Mouse (Mus musculus) midbrain, postnatal 0 days (tissue): ENCODE measurements around the gene Phyh. TPM values are rescaled to one million over a fixed set of nuclear protein-coding genes. Genes with fewer than 3 reads are reported as not detected.
"Not testable (repeated sequence)": the region's sequence is repeated elsewhere in the genome, so short reads cannot be mapped to it uniquely, and the experiment has no call there.

Source experiments
- ATAC-seq: fragments of 200-750 bp; cut with Nextera tagmentation; 2 replicates; pipeline ENCODE4 v1.8.0; 2017; ENCODE audit warnings: moderate number of reproducible peaks, mild to moderate bottlenecking, moderate TSS enrichment, moderate library complexity; ENCODE audit not compliant: low FRiP score
- DNase-seq: peaks from one replicate; pipeline ENCODE4 v3.0.0-alpha.2; 2015; ENCODE audit warnings: low spot score
- H3K27ac ChIP-seq: fragments of 300-500 bp; sonication (generic); 2 replicates; pipeline ENCODE4 v1.5.1; 2014; ENCODE audit warnings: low read depth, mild to moderate bottlenecking, low read length, mixed read lengths
- H3K27me3 ChIP-seq: fragments of 300-500 bp; sonication (generic); 2 replicates; pipeline ENCODE4 v1.6.1; 2014; ENCODE audit warnings: low read length, control low read depth, mixed read lengths; ENCODE audit not compliant: insufficient read depth
- H3K36me3 ChIP-seq: fragments of 300-500 bp; sonication (generic); 2 replicates; pipeline ENCODE4 v1.6.1; 2014; ENCODE audit warnings: low read length, control low read depth, mixed read lengths; ENCODE audit not compliant: insufficient read depth
- H3K4me1 ChIP-seq: fragments of 300-500 bp; sonication (generic); 2 replicates; pipeline ENCODE4 v1.6.1; 2014; ENCODE audit warnings: mild to moderate bottlenecking, control low read depth, antibody characterized with exemption, low read length, mixed read lengths; ENCODE audit not compliant: insufficient read depth
- H3K4me2 ChIP-seq: fragments of 300-500 bp; sonication (generic); 2 replicates; pipeline ENCODE4 v1.6.1; 2014; ENCODE audit warnings: low read depth, mild to moderate bottlenecking, low read length, mixed read lengths; ENCODE audit not compliant: poor library complexity, severe bottlenecking
- H3K4me3 ChIP-seq: fragments of 300-500 bp; sonication (generic); 2 replicates; pipeline ENCODE4 v1.5.1; 2014; ENCODE audit warnings: low read depth, mild to moderate bottlenecking, low read length, moderate library complexity
- H3K9ac ChIP-seq: fragments of 300-500 bp; sonication (generic); replicated peaks from 2 replicates; pipeline ENCODE4 v1.6.1; 2014; ENCODE audit warnings: mild to moderate bottlenecking, low read length, moderate library complexity, mixed read lengths; ENCODE audit not compliant: poor library complexity, severe bottlenecking
- H3K9me3 ChIP-seq: fragments of 300-500 bp; sonication (generic); 2 replicates; pipeline ENCODE4 v1.6.1; 2016; ENCODE audit warnings: low read length, control low read depth
- CTCF ChIP-seq: IDR thresholded peaks from 2 replicates; pipeline ENCODE4 v1.5.1; 2016; ENCODE audit warnings: antibody characterized with exemption, mild to moderate bottlenecking
- WGBS: fragments of 180-500 bp; shearing (Covaris S2); extraction: QIAGEN DNeasy Blood & Tissue Kit; methylation state at CpG from one replicate; pipeline ENCODE4 v1.1.7; 2014; 5-methylcytosine and 5-hydroxymethylcytosine counted together
- polyA plus RNA-seq: library from polyadenylated mRNA; unstranded; fragments of >200 nt; fragmentation: Nextera tagmentation; extraction: Ambion mirVana; gene quantifications from 2 replicates; pipeline ENCODE4 v1.2.1, GENCODE M21; 2015
- total RNA-seq: library from RNA; depleted of rRNA; stranded (reverse); fragments of >200 nt; gene quantifications from 2 replicates; pipeline ENCODE4 v1.2.3, GENCODE M21; 2014

Phyh gene
- total and polyA plus RNA-seq, 2 experiments from 2014 or later = 64.9 to 108 TPM

DNA sequence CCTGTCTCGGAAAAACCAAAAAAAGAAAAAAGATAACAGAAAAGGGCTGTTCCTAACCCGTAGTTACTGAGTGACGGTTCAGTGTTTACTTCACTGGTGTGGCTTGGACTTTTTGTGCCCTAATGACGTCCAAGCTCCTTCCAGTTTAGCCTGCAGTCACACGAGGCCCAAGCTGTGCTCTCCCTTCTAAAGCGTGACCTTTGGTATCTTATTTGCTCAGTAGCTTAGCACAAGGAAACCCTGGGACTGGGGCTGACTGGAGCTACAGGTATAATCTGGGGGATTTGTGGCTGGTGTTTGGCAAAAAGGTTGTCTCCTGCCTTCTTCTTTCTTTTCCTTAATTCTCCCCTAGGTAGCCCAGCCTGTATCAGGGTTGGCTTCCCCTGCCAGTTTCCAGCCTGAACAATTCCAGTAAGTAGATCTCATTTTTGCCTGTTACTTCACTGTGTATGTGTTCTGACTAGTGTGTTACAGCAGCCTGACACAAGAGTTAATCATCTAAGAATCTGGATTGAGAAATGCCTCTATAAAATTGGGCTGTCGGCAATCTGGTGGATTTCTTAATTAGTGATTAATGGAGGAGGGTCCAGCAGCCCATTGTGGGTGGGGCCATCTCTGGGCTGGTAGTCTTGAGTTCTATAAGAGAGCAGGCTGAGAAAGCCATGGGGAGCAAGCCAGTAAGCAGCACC, 3.8 kb downstream of the Phyh start:
- no peak overlapping the region for H3K4me2 ChIP-seq
- no peak for TF ChIP-seq CTCF
- no peak overlapping the region for H3K9ac ChIP-seq

DNA sequence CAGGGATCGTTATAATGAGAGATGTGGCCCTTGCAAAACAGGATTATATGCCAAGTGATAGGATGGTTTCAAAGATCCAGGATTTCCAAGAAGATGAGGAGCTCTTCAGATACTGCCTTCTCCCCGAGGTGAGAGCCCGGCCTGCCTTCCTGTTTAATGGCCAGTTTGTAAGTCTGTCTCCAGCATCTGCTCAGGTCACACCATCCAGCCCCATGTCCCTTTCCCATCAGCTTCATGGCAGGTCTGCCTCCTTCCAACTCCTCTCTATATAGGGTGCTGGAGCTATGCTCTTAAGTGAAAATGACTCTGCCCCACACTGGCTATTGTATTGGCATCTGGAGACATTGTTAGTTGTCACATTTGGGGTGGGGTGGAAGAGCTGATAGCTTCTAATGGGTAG, 8.6 kb downstream of the Phyh start:
- H3K4me1 ChIP-seq = no peaks in the 10 kb centered on the region
- H3K27ac ChIP-seq = no peak overlapping the region
- peaks cover 18% of the 10 kb centered on the region for H3K36me3 ChIP-seq
- no peak overlapping the region for H3K4me2 ChIP-seq
- ATAC-seq (no peak), DNase-seq (no peak)
- no peak overlapping the region for H3K9ac ChIP-seq
- 93% methylated on average over 3 of the region's 3 CpGs for WGBS
- TF ChIP-seq CTCF = no peak
- no peaks in the 10 kb centered on the region for H3K27me3 ChIP-seq
- no peak overlapping the region for H3K4me3 ChIP-seq
- no peaks in the 10 kb centered on the region for H3K9me3 ChIP-seq

More for the DNA sequence above, 3.8 kb downstream of the Phyh start:
- no peak for ATAC-seq
- Histone ChIP-seq H3K4me3 (no peak overlapping the region), H3K36me3 (peaks cover 3% of the 10 kb centered on the region; the same call in 1 of the 2 replicates), H3K4me1 (0 out of 2 replicates have a peak, but pooled peaks cover 2% of the 10 kb centered on the region), H3K9me3 (no peaks in the 10 kb centered on the region), H3K27ac (no peak overlapping the region), H3K27me3 (no peaks in the 10 kb centered on the region)
- DNase-seq = no peak
- 70% methylated on average over 7 of the region's 7 CpGs for WGBS

DNA sequence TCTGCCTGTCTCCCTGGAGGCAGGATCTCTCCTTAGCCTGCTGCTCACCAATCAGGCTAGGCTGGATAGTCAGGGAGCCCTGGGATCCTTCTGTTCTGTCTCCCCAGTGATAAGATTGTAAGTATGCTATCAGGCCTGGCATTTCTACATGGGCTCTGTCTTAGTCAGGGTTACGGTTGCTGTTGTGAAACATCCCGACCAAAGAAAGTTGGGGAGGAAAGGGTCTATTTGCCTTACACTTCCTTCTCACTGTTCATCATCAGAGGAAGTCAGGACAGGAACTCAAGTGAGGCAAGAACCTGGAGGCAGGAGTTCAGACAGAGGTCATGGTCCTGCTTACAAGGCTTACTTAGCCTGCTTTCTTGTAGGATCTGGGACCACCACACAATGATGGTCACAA, 10.4 kb downstream of the Phyh start:
- H3K4me3 ChIP-seq = no peak overlapping the region
- no peak for DNase-seq
- no peak overlapping the region for H3K27ac ChIP-seq
- WGBS = 92% methylated on average over 2 of the region's 2 CpGs
- ATAC-seq = no peak
- no peaks in the 10 kb centered on the region for H3K27me3 ChIP-seq
- no peak overlapping the region for H3K4me2 ChIP-seq
- H3K9ac ChIP-seq = no peak overlapping the region
- H3K4me1 ChIP-seq = no peaks in the 10 kb centered on the region
- peaks cover 18% of the 10 kb centered on the region for H3K36me3 ChIP-seq
- no peaks in the 10 kb centered on the region for H3K9me3 ChIP-seq
- no peak for TF ChIP-seq CTCF

DNA sequence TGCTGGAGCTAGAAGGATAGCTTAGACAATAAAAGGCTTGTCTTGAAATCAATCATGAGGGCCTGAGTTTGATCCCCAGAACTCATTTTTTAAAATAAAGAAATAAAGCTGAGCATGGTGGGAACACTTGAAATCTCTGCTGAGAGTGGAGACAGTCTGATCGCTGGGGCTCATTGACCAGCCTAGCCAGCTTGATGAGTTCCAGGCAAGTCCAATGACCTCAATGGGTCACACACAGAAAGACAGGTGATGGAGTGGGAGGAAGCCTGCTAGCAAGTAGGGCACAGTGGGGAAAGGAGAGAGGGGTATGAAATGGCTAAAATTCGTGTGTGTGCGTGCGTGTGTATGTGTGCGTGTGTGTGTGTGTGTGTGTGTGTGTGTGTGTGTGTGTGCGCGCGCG, 15.7 kb downstream of the Phyh start:
- peaks cover 29% of the 10 kb centered on the region for H3K36me3 ChIP-seq

DNA sequence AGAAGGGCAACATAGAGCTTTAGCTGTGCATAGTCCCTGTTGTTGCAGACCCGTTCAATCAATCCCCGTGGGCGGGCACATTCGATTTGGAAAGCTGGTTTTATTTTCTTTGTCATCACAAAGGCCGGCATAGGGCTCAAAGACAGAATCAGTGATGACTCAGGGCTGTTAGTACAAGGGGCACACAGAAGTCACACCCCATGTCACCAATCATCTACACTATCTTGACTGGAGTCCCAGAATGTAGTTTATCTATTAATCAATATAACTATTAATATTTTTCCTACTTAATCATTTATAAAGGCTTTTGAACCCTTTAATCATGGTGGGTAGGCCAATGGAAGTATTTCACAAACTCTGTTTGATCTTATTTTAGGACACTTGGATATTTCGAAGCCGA, 19.1 kb downstream of the Phyh start:
- Histone ChIP-seq H3K9me3 (peaks cover 4% of the 10 kb centered on the region; the same call in 1 of the 2 replicates), H3K27ac (no peak overlapping the region), H3K36me3 (peaks cover 28% of the 10 kb centered on the region), H3K4me3 (no peak overlapping the region), H3K4me1 (no peaks in the 10 kb centered on the region), H3K9ac (no peak overlapping the region), H3K27me3 (no peaks in the 10 kb centered on the region), H3K4me2 (no peak overlapping the region)
- DNase-seq (no peak), ATAC-seq (no peak)
- 95% methylated on average over 7 of the region's 7 CpGs for WGBS
- no peak for TF ChIP-seq CTCF

More for the DNA sequence above, 15.7 kb downstream of the Phyh start:
- no peak for TF ChIP-seq CTCF
- Histone ChIP-seq H3K9me3 (peaks cover 4% of the 10 kb centered on the region; the same call in 1 of the 2 replicates), H3K27me3 (no peaks in the 10 kb centered on the region), H3K27ac (no peak overlapping the region), H3K4me3 (no peak overlapping the region), H3K9ac (no peak overlapping the region), H3K4me1 (no peaks in the 10 kb centered on the region), H3K4me2 (no peak overlapping the region)
- no peak for ATAC-seq
- DNase-seq = no peak
- 92% methylated on average over 9 of the region's 9 CpGs for WGBS

DNA sequence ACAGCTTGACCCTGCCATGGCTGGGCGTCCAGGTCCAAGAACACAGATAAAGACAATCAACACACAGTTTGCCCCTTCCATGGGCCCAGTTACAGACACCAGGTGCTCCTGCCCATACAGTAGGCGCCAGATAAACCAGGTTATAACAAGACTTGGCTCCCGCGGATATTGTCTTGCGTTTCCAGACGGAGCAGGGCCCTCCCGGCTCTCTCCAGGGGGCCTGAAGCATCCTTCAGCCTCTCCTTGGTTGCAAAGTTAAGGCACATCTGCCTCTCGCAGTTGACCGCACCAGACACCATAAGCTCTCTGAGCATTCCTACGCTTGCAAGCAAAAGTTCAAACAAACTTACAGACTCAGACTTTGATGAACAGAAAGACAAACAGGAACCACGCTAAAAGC, 22.0 kb downstream of the Phyh start:
- Histone ChIP-seq H3K27me3 (no peaks in the 10 kb centered on the region), H3K4me3 (no peak overlapping the region), H3K9me3 (peaks cover 4% of the 10 kb centered on the region; the same call in 1 of the 2 replicates), H3K27ac (no peak overlapping the region), H3K4me2 (no peak overlapping the region), H3K9ac (no peak overlapping the region), H3K4me1 (no peaks in the 10 kb centered on the region), H3K36me3 (peaks cover 28% of the 10 kb centered on the region)
- WGBS = 91% methylated on average over 11 of the region's 11 CpGs
- TF ChIP-seq CTCF = no peak
- DNase-seq = no peak
- no peak for ATAC-seq

DNA sequence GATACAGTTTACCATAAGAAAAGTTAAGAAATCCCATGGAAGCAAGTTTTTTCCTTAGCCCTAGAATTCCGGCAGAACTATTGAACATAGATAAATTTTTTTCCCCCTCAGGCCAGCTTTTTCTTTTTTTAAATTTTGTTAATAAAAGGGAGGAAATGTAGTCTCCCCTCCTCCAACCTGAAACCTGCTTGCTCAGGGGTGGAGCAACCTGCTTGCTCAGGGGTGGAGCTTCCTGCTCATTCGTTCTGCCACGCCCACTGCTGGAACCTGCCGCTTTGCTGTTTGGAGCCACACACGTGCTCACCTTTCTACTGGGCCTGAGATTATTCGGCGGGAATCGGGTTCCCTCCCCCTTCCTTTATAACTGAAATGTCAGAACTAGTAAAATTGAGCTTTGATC, 30.9 kb downstream of the Phyh start:
- H3K36me3 ChIP-seq, DNase-seq: not testable (repeated sequence)

More for the DNA sequence above, 30.9 kb downstream of the Phyh start:
- H3K9me3 ChIP-seq, H3K9ac ChIP-seq, H3K27ac ChIP-seq, H3K4me3 ChIP-seq, ATAC-seq, H3K4me2 ChIP-seq, H3K4me1 ChIP-seq, H3K27me3 ChIP-seq: not testable (repeated sequence)
- WGBS = 93% methylated on average over 8 of the region's 8 CpGs
